Mouse (Mus musculus) neural tube, embryonic 14.5 days (tissue): ENCODE data around the gene Prtg. TPM values are rescaled to one million over a fixed set of nuclear protein-coding genes. Genes with fewer than 3 reads are reported as not detected.

Experiments used
- ATAC-seq: fragments of 200-750 bp; cut with Nextera tagmentation; 2 replicates; pipeline ENCODE4 v1.8.0; 2017; ENCODE audit warnings: low read depth, mild to moderate bottlenecking, moderate TSS enrichment, moderate library complexity
- H3K27ac ChIP-seq: fragments of 300-500 bp; sonication (generic); 2 replicates; pipeline ENCODE4 v1.5.1; 2014; ENCODE audit warnings: low read depth, mild to moderate bottlenecking, control low read depth, low read length, moderate library complexity, mixed read lengths
- H3K27me3 ChIP-seq: fragments of 300-500 bp; sonication (generic); 2 replicates; pipeline ENCODE4 v1.6.1; 2014; ENCODE audit warnings: low read length; ENCODE audit not compliant: control insufficient read depth, insufficient read depth
- H3K36me3 ChIP-seq: fragments of 300-500 bp; sonication (generic); 2 replicates; pipeline ENCODE4 v1.6.1; 2014; ENCODE audit warnings: low read length, mixed read lengths; ENCODE audit not compliant: control insufficient read depth, insufficient read depth
- H3K4me1 ChIP-seq: fragments of 300-500 bp; sonication (generic); 2 replicates; pipeline ENCODE4 v1.6.1; 2014; ENCODE audit warnings: low read length; ENCODE audit not compliant: control insufficient read depth, insufficient read depth
- H3K4me2 ChIP-seq: fragments of 300-500 bp; sonication (generic); 2 replicates; pipeline ENCODE4 v1.6.1; 2014; ENCODE audit warnings: mild to moderate bottlenecking, low read depth, low read length, control low read depth
- H3K4me3 ChIP-seq: fragments of 300-500 bp; sonication (generic); 2 replicates; pipeline ENCODE4 v1.5.1; 2014; ENCODE audit warnings: low read depth, low read length, control low read depth, mixed read lengths
- H3K9ac ChIP-seq: fragments of 300-500 bp; sonication (generic); replicated peaks from 2 replicates; pipeline ENCODE4 v1.6.1; 2014; ENCODE audit warnings: low read depth, mild to moderate bottlenecking, control low read depth, low read length, mixed read lengths
- H3K9me3 ChIP-seq: fragments of 300-500 bp; sonication (generic); 2 replicates; pipeline ENCODE4 v1.6.1; 2016; ENCODE audit warnings: low read length; ENCODE audit not compliant: control insufficient read depth
- WGBS: fragments of 180-500 bp; shearing (Covaris S2); extraction: QIAGEN DNeasy Blood & Tissue Kit; methylation state at CpG from one replicate; pipeline ENCODE4 v1.1.7; 2014; 5-methylcytosine and 5-hydroxymethylcytosine counted together
- polyA plus RNA-seq: library from polyadenylated mRNA; unstranded; fragments of >200 nt; fragmentation: Nextera tagmentation; extraction: Ambion mirVana; gene quantifications from 2 replicates; pipeline ENCODE4 v1.2.1, GENCODE M21; 2014

The Prtg gene
- polyA plus RNA-seq, 1 experiment from 2014 or later, result 0.43 TPM

DNA sequence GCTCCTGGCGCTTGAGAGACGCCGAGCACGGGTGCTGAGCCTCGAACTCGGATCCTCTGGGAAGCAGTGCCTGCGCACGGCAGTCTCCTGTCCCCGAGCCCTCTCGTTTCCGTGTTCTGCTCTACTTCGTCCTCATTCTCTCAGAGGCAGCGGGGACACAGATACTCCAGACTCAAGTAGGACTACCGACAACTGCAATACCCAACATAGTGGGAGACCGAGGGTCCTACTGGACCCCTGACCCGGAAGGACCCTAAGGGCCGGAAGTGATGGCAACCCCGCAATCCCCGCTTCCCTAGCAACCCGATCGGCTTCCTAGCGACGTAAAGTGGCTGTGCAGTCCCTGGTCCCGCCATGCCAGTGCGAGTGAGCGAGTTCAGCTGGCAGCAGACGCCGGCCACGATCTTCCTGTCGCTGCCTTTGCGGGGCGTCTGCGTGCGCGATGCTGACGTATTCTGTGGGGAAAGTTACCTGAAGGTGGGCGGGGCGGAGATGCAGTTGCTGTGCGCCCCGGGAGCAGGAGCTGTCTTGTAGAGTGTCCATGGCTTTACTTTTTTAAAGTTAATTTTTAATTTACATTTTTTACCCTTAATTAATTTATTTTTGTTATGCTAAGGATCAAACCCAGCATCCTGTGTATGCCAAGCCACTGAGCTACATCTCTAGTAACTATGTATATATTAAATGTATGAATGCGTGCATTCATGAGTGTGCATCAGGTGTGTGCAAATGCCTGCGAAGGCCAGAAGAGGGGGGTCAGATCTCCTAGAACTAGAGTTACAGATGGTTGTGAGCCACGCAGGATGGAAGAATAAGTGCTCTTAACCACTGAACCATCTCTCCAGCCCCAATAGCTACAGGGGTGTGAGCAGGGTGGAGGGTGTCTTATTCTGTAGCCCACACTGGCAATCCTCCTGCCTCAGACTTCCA is 152.1 kb downstream of the Prtg start, which contains the start of the genes Dyx1c1 and Gm44503:
Gene Dyx1c1, plus strand, starts transcription at position 265 of the 930 bp plus-strand sequence.
Gene Gm44503, plus strand, starts transcription at position 332 of the 930 bp plus-strand sequence.
- Histone ChIP-seq H3K9ac (peak within 1 kb of the TSS; percentile 56), H3K27me3 (no peaks in the 10 kb centered on the region), H3K9me3 (no peaks in the 10 kb centered on the region), H3K4me2 (peak within 1 kb of the TSS; percentile 66), H3K36me3 (no peaks in the 10 kb centered on the region), H3K4me3 (peak within 1 kb of the TSS; percentile 53), H3K27ac (peak within 1 kb of the TSS; percentile 7; the same call in 1 of the 2 replicates), H3K4me1 (peaks cover 6% of the 10 kb centered on the region; the same call in 1 of the 2 replicates)
- 2% methylated on average over 43 of the region's 43 CpGs for WGBS
- peak; percentile 97 for ATAC-seq

DNA sequence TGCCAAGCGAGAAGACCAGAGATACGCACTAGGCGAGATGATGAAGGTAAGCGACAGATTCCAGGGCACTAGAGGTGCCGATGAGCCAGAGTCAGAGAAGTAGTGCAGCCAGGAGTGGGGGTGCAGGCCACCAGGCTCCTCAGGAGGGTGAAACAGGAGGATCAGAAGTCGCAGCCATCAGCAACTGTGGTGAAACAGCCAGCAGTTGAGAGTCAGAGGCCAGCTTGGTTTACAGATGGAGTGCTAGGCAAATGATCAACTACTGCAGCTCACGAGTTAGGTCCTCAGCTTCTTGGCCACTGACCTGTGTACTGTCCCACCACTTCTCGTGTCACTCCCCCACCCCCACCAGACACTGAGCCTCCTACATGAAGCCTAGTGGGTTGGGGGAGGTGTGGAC is 154.7 kb downstream of the Prtg start:
- Histone ChIP-seq H3K4me3 (no peak overlapping the region), H3K4me1 (peaks cover 6% of the 10 kb centered on the region; the same call in 1 of the 2 replicates), H3K9ac (no peak overlapping the region), H3K27ac (no peak overlapping the region), H3K9me3 (no peaks in the 10 kb centered on the region), H3K36me3 (no peaks in the 10 kb centered on the region), H3K4me2 (no peak overlapping the region), H3K27me3 (no peaks in the 10 kb centered on the region)
- no peak for ATAC-seq
- WGBS, result 77% methylated on average over 8 of the region's 8 CpGs

DNA sequence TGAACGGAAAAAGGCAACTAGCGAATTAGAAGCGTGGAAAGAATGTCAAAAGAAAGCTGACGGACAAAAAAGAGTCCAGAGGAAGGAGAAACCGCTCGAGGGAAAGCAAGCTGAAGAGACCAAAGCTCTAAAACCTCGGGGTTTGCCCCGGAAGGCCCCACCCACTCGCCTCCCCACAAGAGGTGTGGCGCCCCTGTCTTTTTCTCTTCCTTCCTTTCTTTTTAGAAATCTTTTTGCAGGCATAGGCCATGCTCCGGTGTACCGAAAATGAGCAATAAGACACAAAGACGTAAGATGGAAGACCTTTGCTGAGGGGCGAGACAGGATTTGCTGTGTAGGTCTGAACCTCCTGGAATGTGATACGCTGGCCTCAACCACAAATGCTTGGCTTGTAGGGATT is 155.3 kb downstream of the Prtg start:
- Histone ChIP-seq H3K4me2 (no peak overlapping the region), H3K36me3 (no peaks in the 10 kb centered on the region), H3K27ac (no peak overlapping the region), H3K27me3 (no peaks in the 10 kb centered on the region), H3K9ac (no peak overlapping the region), H3K4me1 (peaks cover 6% of the 10 kb centered on the region; the same call in 1 of the 2 replicates), H3K4me3 (no peak overlapping the region), H3K9me3 (no peaks in the 10 kb centered on the region)
- 80% methylated on average over 15 of the region's 15 CpGs for WGBS
- no peak for ATAC-seq

Other genes with a start within 250 kb of the Prtg start
- gene Nedd4, start 144.5 kb upstream of the Prtg start, polyA plus RNA-seq, result 439 and 545 TPM in 2 replicates
- 19.7 and 20.5 TPM in 2 replicates for gene Pygo1, start 118.8 kb downstream of the Prtg start, polyA plus RNA-seq
- 2.9 and 3.2 TPM in 2 replicates for gene Dyx1c1, start 151.9 kb downstream of the Prtg start, polyA plus RNA-seq
- gene Gm44503, start 152.0 kb downstream of the Prtg start, polyA plus RNA-seq, result not detected in 2 replicates
- gene Ccpg1os, start 178.5 kb downstream of the Prtg start, polyA plus RNA-seq, result 22.1 and 25.1 TPM in 2 replicates
- 33.8 and 47.7 TPM in 2 replicates for gene Ccpg1, start 178.6 kb downstream of the Prtg start, polyA plus RNA-seq
- 16.4 and 18.6 TPM in 2 replicates for gene Pigb, start 233.5 kb downstream of the Prtg start, polyA plus RNA-seq
- 0.88 and 1.0 TPM in 2 replicates for gene Rab27a, start 238.0 kb downstream of the Prtg start, polyA plus RNA-seq